Mouse (Mus musculus): ENCODE measurements around the gene Hmgxb4. TPM values are rescaled to one million over a fixed set of nuclear protein-coding genes. Genes with fewer than 3 reads are reported as not detected.

Hmgxb4 gene
- total and polyA plus RNA-seq, 3 experiments = 23.3 to 33.4 (median 29.1) TPM

- Histone ChIP-seq H3K27me3 (replicated peaks) (no peaks in the 10 kb centered on the region), H3K9ac (ENCODE audit: insufficient read depth, low read depth) (no peak overlapping the region), H3K27ac (ENCODE audit: insufficient read depth, low read depth) (no peak overlapping the region), H3K9me3 (replicated peaks; ENCODE audit: low read length) (no peaks in the 10 kb centered on the region), H3K4me1 (ENCODE audit: control insufficient read depth in 1 of 2, insufficient read depth in 2 of 2) (peaks cover 17 to 32% of the 10 kb centered on the region in 2 experiments), H3K4me3 (replicated peaks in 1 of 3; ENCODE audit: low read depth in 2 of 3, low read length in 2 of 3, poor library complexity in 1 of 3) (no peak overlapping the region), H3K4me2 (ENCODE audit: insufficient read depth, low read depth, poor library complexity, severe bottlenecking) (no peak overlapping the region), H3K36me3 (replicated peaks in 1 of 2; ENCODE audit: control insufficient read depth in 1 of 2, insufficient read depth in 1 of 2, low read length in 1 of 2) (no peaks in the 10 kb centered on the region), H3K79me2 (replicated peaks; ENCODE audit: control insufficient read depth, extremely low read depth, insufficient read depth, poor library complexity, severe bottlenecking) (no peaks in the 10 kb centered on the region)
- DNase-seq (ENCODE audit: extremely low read depth) = no peak
- dilution Hi-C loops (cut with MboI; ENCODE audit: extremely low pct_ligation_motif_present, extremely low pct_unique_long_range_greater_than_20kb, low sequenced_read_pairs) (no loop called here), in situ Hi-C loops (cut with MboI; ENCODE audit: low pct_ligation_motif_present, low pct_unique_long_range_greater_than_20kb, low sequenced_read_pairs) (no loop called here)
- TF ChIP-seq UBTF (IDR thresholded peaks at IDR 0.05; ENCODE audit: low read depth, low read length) (no peak), BHLHE40 (IDR thresholded peaks at IDR 0.05; ENCODE audit: low read depth, low read length) (no peak), RCOR1 (conservative IDR thresholded peaks at IDR 0.05; ENCODE audit: low read depth, low read length) (no peak), CTCF (conservative IDR thresholded peaks at IDR 0.05 in 1 of 2, IDR thresholded peaks at IDR 0.05 in 1 of 2; ENCODE audit: low read depth in 2 of 2, low read length in 2 of 2) (no peak), ZKSCAN1 (IDR thresholded peaks at IDR 0.05; ENCODE audit: borderline replicate concordance, low read depth, low read length) (no peak), POLR2AphosphoS2 (IDR thresholded peaks at IDR 0.05; ENCODE audit: low read depth, low read length) (no peak), HCFC1 (IDR thresholded peaks at IDR 0.05; ENCODE audit: low read depth, low read length) (no peak), MAFK (IDR thresholded peaks at IDR 0.05; ENCODE audit: insufficient replicate concordance, low read length) (no peak), NRF1 (IDR thresholded peaks at IDR 0.05; ENCODE audit: low read depth, low read length) (no peak), SMC3 (IDR thresholded peaks at IDR 0.05; ENCODE audit: low read depth, low read length) (no peak), ETS1 (conservative IDR thresholded peaks at IDR 0.05; ENCODE audit: low read depth, low read length) (no peak), CHD1 (IDR thresholded peaks at IDR 0.05; ENCODE audit: low read depth, low read length) (no peak)
Measured at GRCm38 (mm10) chr8:75078851-75079250, 85.7 kb downstream of the Hmgxb4 start.

Other genes with a start within 250 kb of the Hmgxb4 start
- not detected in 2 replicates for gene Isx, start 120.2 kb upstream of the Hmgxb4 start, total RNA-seq (2012; rRNA removed)
- gene Isx, start 120.2 kb upstream of the Hmgxb4 start, total RNA-seq (2014; rRNA removed) = not detected in 2 replicates
- not detected in 2 replicates for gene Isx, start 120.2 kb upstream of the Hmgxb4 start, polyA plus RNA-seq (2012; ENCODE audit: insufficient read length, low read depth)
- gene Tom1, start 40.3 kb downstream of the Hmgxb4 start, total RNA-seq (2012; rRNA removed) = 15.6 and 18.4 TPM in 2 replicates
- gene Tom1, start 40.3 kb downstream of the Hmgxb4 start, total RNA-seq (2014; rRNA removed) = 11.6 and 13.4 TPM in 2 replicates
- gene Tom1, start 40.3 kb downstream of the Hmgxb4 start, polyA plus RNA-seq (2012; ENCODE audit: insufficient read length, low read depth) = 25.3 and 32.8 TPM in 2 replicates
- gene Hmox1, start 100.3 kb downstream of the Hmgxb4 start, total RNA-seq (2012; rRNA removed) = 27.3 and 39.7 TPM in 2 replicates
- 53.2 and 67.3 TPM in 2 replicates for gene Hmox1, start 100.3 kb downstream of the Hmgxb4 start, total RNA-seq (2014; rRNA removed)
- gene Hmox1, start 100.3 kb downstream of the Hmgxb4 start, polyA plus RNA-seq (2012; ENCODE audit: insufficient read length, low read depth) = 87.4 and 92.2 TPM in 2 replicates
- gene Mcm5, start 116.2 kb downstream of the Hmgxb4 start, total RNA-seq (2012; rRNA removed) = 259 and 305 TPM in 2 replicates
- 282 and 294 TPM in 2 replicates for gene Mcm5, start 116.2 kb downstream of the Hmgxb4 start, total RNA-seq (2014; rRNA removed)
- 313 and 332 TPM in 2 replicates for gene Mcm5, start 116.2 kb downstream of the Hmgxb4 start, polyA plus RNA-seq (2012; ENCODE audit: insufficient read length, low read depth)
- gene Rasd2, start 220.6 kb downstream of the Hmgxb4 start, total RNA-seq (2012; rRNA removed) = not detected in 2 replicates
- not detected in 2 replicates for gene Rasd2, start 220.6 kb downstream of the Hmgxb4 start, total RNA-seq (2014; rRNA removed)
- not detected in 2 replicates for gene Rasd2, start 220.6 kb downstream of the Hmgxb4 start, polyA plus RNA-seq (2012; ENCODE audit: insufficient read length, low read depth)

Data from CH12.LX (cell line).